Mouse (Mus musculus): Measurements from ENCODE around the gene Aktip. TPM values are rescaled to one million over a fixed set of nuclear protein-coding genes. Genes with fewer than 3 reads are reported as not detected.

Gene Aktip
- 103 and 113 TPM in 2 replicates for polyA plus RNA-seq (2015; fragmentation: Nextera tagmentation; extraction: Ambion mirVana)

- no peak for ATAC-seq (ENCODE audit: low FRiP score)
- Histone ChIP-seq H3K4me3 (replicated peaks) (no peak within 1 kb of the TSS), H3K4me2 (no peak within 1 kb of the TSS), H3K27ac (replicated peaks) (no peak within 1 kb of the TSS), H3K27me3 (replicated peaks) (peaks cover 7% of the 10 kb centered on the region), H3K4me1 (no peaks in the 10 kb centered on the region), H3K9ac (replicated peaks) (no peak within 1 kb of the TSS), H3K36me3 (no peaks in the 10 kb centered on the region), H3K9me3 (replicated peaks) (no peaks in the 10 kb centered on the region)
- WGBS: 95% methylated on average over 7 of the region's 7 CpGs
Measured at GRCm38 (mm10) chr8:91199876-91200275, at the start of gene Aktip. Aktip (minus strand) TSS chr8:91199976.

- ATAC-seq (ENCODE audit: low FRiP score): no peak
- H3K9me3 ChIP-seq (replicated peaks): no peaks in the 10 kb centered on the region
- H3K27ac ChIP-seq (replicated peaks): no peak overlapping the region
- H3K4me3 ChIP-seq (replicated peaks): no peak overlapping the region
- no peak overlapping the region for H3K4me2 ChIP-seq
- WGBS: 83% methylated on average over 4 of the region's 4 CpGs
- H3K9ac ChIP-seq (replicated peaks): no peak overlapping the region
- H3K36me3 ChIP-seq: 0 out of 2 replicates have a peak, but pooled peaks cover 4% of the 10 kb centered on the region
- no peaks in the 10 kb centered on the region for H3K4me1 ChIP-seq
- no peaks in the 10 kb centered on the region for H3K27me3 ChIP-seq (replicated peaks)
Measured at GRCm38 (mm10) chr8:91245821-91246454, 46.2 kb upstream of the Aktip start.

DNA sequence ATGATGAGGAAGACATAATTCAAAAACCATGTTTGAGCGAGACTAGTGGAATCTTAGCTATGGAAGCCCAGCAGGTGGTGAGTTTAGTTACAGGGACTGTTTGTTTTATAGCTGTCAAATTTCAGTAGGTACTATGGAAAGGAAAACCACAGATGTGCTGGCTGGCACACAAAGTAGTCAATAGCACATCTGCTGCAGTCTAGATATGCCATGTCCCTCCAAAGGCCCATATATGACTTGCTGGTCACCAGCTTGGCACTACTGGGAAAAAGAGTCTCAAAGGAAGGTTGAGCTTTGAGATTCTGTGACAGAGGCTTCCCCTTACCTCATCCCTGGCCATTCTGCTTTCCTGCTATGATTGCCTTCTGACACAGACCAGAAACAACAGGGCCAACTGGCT is 42.9 kb upstream of the Aktip start:
- Histone ChIP-seq H3K9ac (replicated peaks) (no peak overlapping the region), H3K4me3 (replicated peaks) (no peak overlapping the region), H3K36me3 (0 out of 2 replicates have a peak, but pooled peaks cover 3% of the 10 kb centered on the region), H3K4me2 (no peak overlapping the region), H3K27me3 (replicated peaks) (no peaks in the 10 kb centered on the region), H3K9me3 (replicated peaks) (no peaks in the 10 kb centered on the region), H3K27ac (replicated peaks) (no peak overlapping the region), H3K4me1 (no peaks in the 10 kb centered on the region)
- 61% methylated on average over 1 of the region's 1 CpGs for WGBS
- no peak for ATAC-seq (ENCODE audit: low FRiP score)

DNA sequence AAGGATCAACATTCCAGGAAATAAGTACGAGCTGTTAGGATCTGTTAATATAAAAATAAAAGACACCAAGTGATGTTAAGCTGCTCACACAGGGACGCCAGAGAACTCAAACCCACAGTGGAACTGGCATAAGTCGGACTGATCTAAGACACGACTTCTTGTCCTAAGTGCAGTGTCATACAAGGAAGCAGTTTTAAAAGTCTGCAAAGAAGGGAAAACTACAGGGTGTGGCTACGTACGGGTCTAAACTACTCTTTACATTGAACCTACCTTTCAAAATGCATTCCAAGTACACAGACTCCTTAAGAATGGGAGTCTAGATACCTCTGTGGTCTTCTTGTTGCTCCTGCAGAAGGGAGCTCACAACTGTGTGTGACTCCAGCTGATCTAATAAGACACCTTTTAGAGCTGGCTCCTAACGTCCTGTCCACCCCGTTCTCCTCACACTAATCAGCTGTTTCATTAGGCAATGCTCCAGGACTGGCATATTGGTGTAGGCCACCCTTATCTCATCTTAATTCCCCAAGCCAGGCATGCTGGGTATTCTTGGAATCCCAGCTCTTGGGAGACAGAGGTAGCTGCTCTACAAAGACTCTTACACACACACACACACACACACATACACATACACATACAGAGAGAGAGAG is 42.2 kb upstream of the Aktip start:
- H3K4me3 ChIP-seq (replicated peaks): no peak overlapping the region
- H3K27ac ChIP-seq (replicated peaks): no peak overlapping the region
- no peak for ATAC-seq (ENCODE audit: low FRiP score)
- no peaks in the 10 kb centered on the region for H3K9me3 ChIP-seq (replicated peaks)
- H3K9ac ChIP-seq (replicated peaks): no peak overlapping the region
- no peaks in the 10 kb centered on the region for H3K36me3 ChIP-seq
- H3K27me3 ChIP-seq (replicated peaks): no peaks in the 10 kb centered on the region
- 80% methylated on average over 8 of the region's 8 CpGs for WGBS
- no peaks in the 10 kb centered on the region for H3K4me1 ChIP-seq
- no peak overlapping the region for H3K4me2 ChIP-seq

- H3K36me3 ChIP-seq: no peaks in the 10 kb centered on the region
- no peaks in the 10 kb centered on the region for H3K4me1 ChIP-seq
- no peak for ATAC-seq (ENCODE audit: low FRiP score)
- no peaks in the 10 kb centered on the region for H3K27me3 ChIP-seq (replicated peaks)
- WGBS: 53% methylated on average over 5 of the region's 5 CpGs
- H3K9ac ChIP-seq (replicated peaks): no peak overlapping the region
- H3K9me3 ChIP-seq (replicated peaks): no peaks in the 10 kb centered on the region
- H3K4me3 ChIP-seq (replicated peaks): no peak overlapping the region
- no peak overlapping the region for H3K27ac ChIP-seq (replicated peaks)
- H3K4me2 ChIP-seq: no peak overlapping the region
Measured at GRCm38 (mm10) chr8:91241371-91241770, 41.6 kb upstream of the Aktip start.

GRCm38 (mm10) chr8:91237191-91237590 is 37.4 kb upstream of the Aktip start:
- Histone ChIP-seq H3K4me1 (no peaks in the 10 kb centered on the region), H3K27ac (replicated peaks) (no peak overlapping the region), H3K4me2 (no peak overlapping the region), H3K9me3 (replicated peaks) (no peaks in the 10 kb centered on the region), H3K9ac (replicated peaks) (no peak overlapping the region), H3K4me3 (replicated peaks) (no peak overlapping the region), H3K36me3 (0 out of 2 replicates have a peak, but pooled peaks cover 1% of the 10 kb centered on the region), H3K27me3 (replicated peaks) (no peaks in the 10 kb centered on the region)
- ATAC-seq (ENCODE audit: low FRiP score): no peak
- WGBS: 75% methylated on average over 2 of the region's 2 CpGs

- no peaks in the 10 kb centered on the region for H3K27me3 ChIP-seq (replicated peaks)
- ATAC-seq (ENCODE audit: low FRiP score): no peak
- no peaks in the 10 kb centered on the region for H3K9me3 ChIP-seq (replicated peaks)
- 49% methylated on average over 2 of the region's 2 CpGs for WGBS
- H3K9ac ChIP-seq (replicated peaks): no peak overlapping the region
- 0 out of 2 replicates have a peak, but pooled peaks cover 6% of the 10 kb centered on the region for H3K36me3 ChIP-seq
- no peak overlapping the region for H3K27ac ChIP-seq (replicated peaks)
- H3K4me3 ChIP-seq (replicated peaks): no peak overlapping the region
- H3K4me1 ChIP-seq: no peaks in the 10 kb centered on the region
- no peak overlapping the region for H3K4me2 ChIP-seq
Measured at GRCm38 (mm10) chr8:91234097-91234496, 34.3 kb upstream of the Aktip start.

DNA sequence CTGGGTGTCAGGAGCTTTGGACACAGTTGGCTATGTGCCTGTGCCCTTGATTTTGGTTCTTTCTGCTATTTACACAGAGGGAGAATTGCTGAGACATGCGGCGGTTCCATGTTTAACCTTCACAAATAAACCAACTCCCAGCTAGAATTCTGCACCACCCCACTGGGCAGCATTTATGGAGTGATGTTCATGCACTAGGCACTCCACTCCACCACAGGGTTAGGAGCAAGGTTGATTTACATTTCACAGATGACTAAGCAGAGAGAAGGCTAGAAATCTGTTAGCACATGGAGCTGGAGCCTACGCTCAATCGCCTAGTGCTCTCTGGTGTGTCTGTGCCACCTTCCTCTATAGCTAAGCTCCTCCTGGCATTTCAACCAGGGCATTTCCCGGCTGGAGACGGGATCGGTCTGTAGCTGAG is 27.7 kb upstream of the Aktip start:
- Histone ChIP-seq H3K4me1 (no peaks in the 10 kb centered on the region), H3K27me3 (replicated peaks) (no peaks in the 10 kb centered on the region)

DNA sequence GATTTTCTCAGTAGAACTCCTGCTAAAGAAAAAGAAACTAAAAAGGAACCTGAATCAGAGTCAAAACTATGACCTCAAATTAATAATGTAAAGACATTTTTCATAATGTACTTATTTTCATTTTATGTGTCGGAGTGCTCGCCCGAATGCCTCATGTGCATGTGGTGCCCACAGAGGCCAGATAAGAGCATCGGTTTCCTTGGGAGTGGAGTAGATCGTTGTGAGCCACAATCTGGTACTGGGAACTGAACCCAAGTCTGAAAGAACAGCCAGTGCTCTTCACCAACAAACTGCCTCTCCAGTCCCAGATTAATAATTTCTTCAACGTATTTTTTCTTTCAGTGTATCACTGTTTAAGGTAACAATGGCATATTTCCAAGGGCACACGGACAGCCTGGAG is 24.5 kb upstream of the Aktip start:
- H3K27ac ChIP-seq (replicated peaks): no peak overlapping the region
- WGBS: 90% methylated on average over 7 of the region's 7 CpGs
- no peak overlapping the region for H3K4me2 ChIP-seq
- no peaks in the 10 kb centered on the region for H3K27me3 ChIP-seq (replicated peaks)
- no peak for ATAC-seq (ENCODE audit: low FRiP score)
- H3K36me3 ChIP-seq: no peaks in the 10 kb centered on the region
- H3K9me3 ChIP-seq (replicated peaks): no peaks in the 10 kb centered on the region
- H3K9ac ChIP-seq (replicated peaks): no peak overlapping the region
- H3K4me1 ChIP-seq: no peaks in the 10 kb centered on the region
- no peak overlapping the region for H3K4me3 ChIP-seq (replicated peaks)

More for the DNA sequence above, 27.7 kb upstream of the Aktip start:
- H3K9me3 ChIP-seq (replicated peaks): no peaks in the 10 kb centered on the region
- H3K4me3 ChIP-seq (replicated peaks): no peak overlapping the region
- WGBS: 82% methylated on average over 7 of the region's 7 CpGs
- H3K36me3 ChIP-seq: 0 out of 2 replicates have a peak, but pooled peaks cover 6% of the 10 kb centered on the region
- ATAC-seq (ENCODE audit: low FRiP score): no peak
- no peak overlapping the region for H3K9ac ChIP-seq (replicated peaks)
- H3K27ac ChIP-seq (replicated peaks): no peak overlapping the region
- H3K4me2 ChIP-seq: no peak overlapping the region

DNA sequence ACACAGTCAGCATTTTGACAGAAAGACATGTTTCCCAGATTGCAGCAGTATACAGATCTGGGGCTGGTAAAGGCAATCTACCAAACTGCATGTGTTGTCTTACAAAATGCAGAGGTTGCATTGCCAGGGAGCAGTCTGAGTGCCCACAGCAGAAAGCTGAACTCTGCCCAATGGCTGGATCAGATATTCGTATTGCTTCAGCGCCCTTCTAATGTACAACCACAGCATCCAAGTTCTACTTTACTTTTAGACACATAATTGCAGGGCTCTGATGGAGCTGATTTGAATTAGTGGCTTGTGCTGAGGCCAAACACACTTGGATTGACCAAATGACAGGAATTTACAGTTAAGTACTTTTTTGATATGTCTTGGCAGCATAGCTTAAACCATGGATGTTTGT is 22.1 kb upstream of the Aktip start:
- peaks cover 11% of the 10 kb centered on the region for H3K4me1 ChIP-seq
- H3K9ac ChIP-seq (replicated peaks): no peak overlapping the region
- ATAC-seq (ENCODE audit: low FRiP score): no peak
- no peaks in the 10 kb centered on the region for H3K9me3 ChIP-seq (replicated peaks)
- no peaks in the 10 kb centered on the region for H3K27me3 ChIP-seq (replicated peaks)
- H3K27ac ChIP-seq (replicated peaks): no peak overlapping the region
- H3K4me3 ChIP-seq (replicated peaks): no peak overlapping the region
- 90% methylated on average over 2 of the region's 2 CpGs for WGBS
- H3K4me2 ChIP-seq: no peak overlapping the region
- no peaks in the 10 kb centered on the region for H3K36me3 ChIP-seq

- Histone ChIP-seq H3K27ac (replicated peaks) (peak overlapping the region; percentile 33), H3K9me3 (replicated peaks) (no peaks in the 10 kb centered on the region), H3K9ac (replicated peaks) (no peak overlapping the region), H3K4me1 (peaks cover 11% of the 10 kb centered on the region), H3K4me3 (replicated peaks) (no peak overlapping the region), H3K36me3 (no peaks in the 10 kb centered on the region), H3K4me2 (no peak overlapping the region), H3K27me3 (replicated peaks) (no peaks in the 10 kb centered on the region)
- WGBS: 38% methylated on average over 4 of the region's 4 CpGs
- ATAC-seq (ENCODE audit: low FRiP score): no peak
Measured at GRCm38 (mm10) chr8:91218271-91218670, 18.5 kb upstream of the Aktip start.
